Mouse (Mus musculus) embryonic facial prominence, embryonic 14.5 days (tissue): ENCODE results near the gene Mybpc1. TPM values are rescaled to one million over a fixed set of nuclear protein-coding genes. Genes with fewer than 3 reads are reported as not detected.

ENCODE experiments used
- ATAC-seq: fragments of 200-750 bp; cut with Nextera tagmentation; 2 replicates; pipeline ENCODE4 v1.8.0; 2017; ENCODE audit warnings: low read depth, moderate number of reproducible peaks, moderate TSS enrichment
- DNase-seq: peaks from one replicate; pipeline ENCODE4 v3.0.0-alpha.2; 2015; ENCODE audit warnings: low spot score
- H3K27ac ChIP-seq: fragments of 300-500 bp; sonication (generic); replicated peaks from 2 replicates; pipeline ENCODE4 v1.5.1; 2014; ENCODE audit warnings: low read depth, mild to moderate bottlenecking, low read length, moderate library complexity
- H3K27me3 ChIP-seq: fragments of 300-500 bp; sonication (generic); replicated peaks from 2 replicates; pipeline ENCODE4 v1.6.1; 2014; ENCODE audit warnings: low read length; ENCODE audit not compliant: control insufficient read depth, insufficient read depth
- H3K36me3 ChIP-seq: fragments of 300-500 bp; sonication (generic); 2 replicates; pipeline ENCODE4 v1.6.1; 2014; ENCODE audit warnings: low read length, mixed read lengths; ENCODE audit not compliant: control insufficient read depth, insufficient read depth
- H3K4me1 ChIP-seq: fragments of 300-500 bp; sonication (generic); 2 replicates; pipeline ENCODE4 v1.6.1; 2014; ENCODE audit warnings: antibody characterized with exemption, low read length; ENCODE audit not compliant: control insufficient read depth, insufficient read depth
- H3K4me2 ChIP-seq: fragments of 300-500 bp; sonication (generic); 2 replicates; pipeline ENCODE4 v1.6.1; 2014; ENCODE audit warnings: low read depth, mild to moderate bottlenecking, low read length, moderate library complexity, mixed read lengths
- H3K4me3 ChIP-seq: fragments of 300-500 bp; sonication (generic); 2 replicates; pipeline ENCODE4 v1.5.1; 2014; ENCODE audit warnings: low read depth, mild to moderate bottlenecking, low read length
- H3K9ac ChIP-seq: fragments of 300-500 bp; sonication (generic); 2 replicates; pipeline ENCODE4 v1.6.1; 2014; ENCODE audit warnings: low read depth, mild to moderate bottlenecking, low read length, moderate library complexity, mixed read lengths
- H3K9me3 ChIP-seq: fragments of 300-500 bp; sonication (generic); 2 replicates; pipeline ENCODE4 v1.6.1; 2016; ENCODE audit warnings: low read length; ENCODE audit not compliant: control insufficient read depth
- WGBS: fragments of 180-500 bp; shearing (Covaris S2); extraction: QIAGEN DNeasy Blood & Tissue Kit; methylation state at CpG from one replicate; pipeline ENCODE4 v1.1.7; 2014; 5-methylcytosine and 5-hydroxymethylcytosine counted together
- polyA plus RNA-seq: library from polyadenylated mRNA; unstranded; fragments of >200 nt; fragmentation: Nextera tagmentation; extraction: Ambion mirVana; gene quantifications from 2 replicates; pipeline ENCODE4 v1.2.1, GENCODE M21; 2014

The Mybpc1 gene
- polyA plus RNA-seq, result 127 and 218 TPM in 2 replicates

DNA sequence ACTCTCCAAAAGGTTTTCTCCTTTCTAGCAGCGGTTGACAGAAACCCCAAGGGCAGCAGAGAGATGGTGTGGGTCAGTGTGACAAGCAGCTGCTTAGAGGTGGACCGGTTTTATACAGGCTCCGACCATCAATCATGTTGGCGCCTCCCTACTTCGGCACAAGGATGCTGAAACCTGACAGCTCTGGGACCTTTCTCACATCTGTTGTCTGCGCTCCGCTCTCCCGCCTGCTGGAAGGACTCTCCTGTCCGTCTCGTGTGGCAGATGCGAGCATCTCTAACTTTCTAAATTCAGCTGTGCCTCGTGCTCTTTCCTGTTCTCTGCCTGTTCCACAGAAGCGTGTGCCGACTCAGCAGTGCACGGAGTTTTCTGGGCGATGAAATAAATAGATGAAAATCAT is at the start of gene Mybpc1:
Mybpc1 (minus strand) TSS at position 210 of the 400 bp plus-strand sequence.
- H3K4me3 ChIP-seq, result no peak within 1 kb of the TSS
- DNase-seq, result peak; percentile 78
- H3K4me2 ChIP-seq, result peak within 1 kb of the TSS; percentile 3; the same call in 1 of the 2 replicates
- H3K4me1 ChIP-seq, result peaks cover 7% of the 10 kb centered on the region; the same call in 1 of the 2 replicates
- no peak within 1 kb of the TSS for H3K9ac ChIP-seq
- peak; percentile 56 for ATAC-seq
- H3K27me3 ChIP-seq, result no peaks in the 10 kb centered on the region
- H3K9me3 ChIP-seq, result no peaks in the 10 kb centered on the region
- no peaks in the 10 kb centered on the region for H3K36me3 ChIP-seq
- no peak within 1 kb of the TSS for H3K27ac ChIP-seq
- WGBS, result 29% methylated on average over 16 of the region's 16 CpGs

DNA sequence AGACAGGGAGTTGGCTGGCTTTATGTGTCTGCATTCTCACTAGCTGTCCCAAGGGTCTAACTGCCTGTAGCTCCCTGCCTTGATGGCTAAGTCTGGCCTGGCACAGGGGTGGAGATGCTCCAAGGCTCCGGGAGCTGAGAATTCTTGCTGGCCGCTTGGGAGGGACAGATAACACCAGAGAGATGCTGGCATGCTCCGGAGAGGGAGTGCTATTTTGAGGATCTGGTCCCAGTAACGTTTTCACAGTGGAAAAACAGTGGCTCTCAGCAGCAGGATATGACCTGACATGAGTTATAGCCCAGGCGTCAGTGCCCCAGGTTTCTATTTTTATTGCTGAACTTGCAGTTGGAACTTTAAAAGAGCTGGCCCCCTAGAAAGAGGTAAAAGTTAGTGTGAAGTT is 40.5 kb upstream of the Mybpc1 start:
- H3K4me1 ChIP-seq, result no peaks in the 10 kb centered on the region
- H3K27ac ChIP-seq, result no peak overlapping the region
- no peaks in the 10 kb centered on the region for H3K36me3 ChIP-seq
- no peak overlapping the region for H3K4me2 ChIP-seq
- DNase-seq (no peak), ATAC-seq (no peak)
- no peaks in the 10 kb centered on the region for H3K27me3 ChIP-seq
- no peak overlapping the region for H3K4me3 ChIP-seq
- no peaks in the 10 kb centered on the region for H3K9me3 ChIP-seq
- H3K9ac ChIP-seq, result no peak overlapping the region
- WGBS, result 61% methylated on average over 5 of the region's 5 CpGs

DNA sequence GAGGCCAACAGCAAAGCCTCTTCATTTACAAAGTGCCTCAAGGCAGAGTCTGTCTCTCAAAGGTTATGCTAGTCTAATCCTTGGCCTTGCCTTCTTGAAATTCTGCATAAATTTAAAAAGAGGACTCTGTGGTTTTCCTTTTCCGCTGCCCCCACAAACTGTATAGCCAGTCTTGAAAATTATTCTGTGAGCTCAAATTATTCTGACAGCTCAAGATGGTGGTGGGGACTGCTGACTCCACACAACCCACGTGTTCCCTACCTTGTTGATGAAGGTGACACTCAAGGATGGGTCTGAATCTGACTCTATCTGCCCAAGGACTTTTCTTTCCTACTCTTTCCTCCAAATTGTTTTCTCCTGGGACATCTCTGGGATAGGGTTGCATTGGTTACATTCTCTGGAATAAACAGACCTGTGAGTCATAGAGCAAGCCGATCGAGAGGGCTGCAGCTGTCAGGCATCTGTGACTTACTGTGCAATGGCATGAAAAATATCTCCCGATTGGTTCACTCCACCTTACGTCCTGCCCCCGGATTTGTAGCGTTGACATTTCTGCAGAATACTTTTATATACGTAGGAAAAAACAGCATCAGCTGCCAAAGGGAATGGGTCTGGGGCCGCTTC is 26.5 kb upstream of the Mybpc1 start:
- DNase-seq, result peak; percentile 83
- 61% methylated on average over 10 of the region's 10 CpGs for WGBS
- peak; percentile 80; the same call in 1 of the 2 replicates for ATAC-seq

DNA sequence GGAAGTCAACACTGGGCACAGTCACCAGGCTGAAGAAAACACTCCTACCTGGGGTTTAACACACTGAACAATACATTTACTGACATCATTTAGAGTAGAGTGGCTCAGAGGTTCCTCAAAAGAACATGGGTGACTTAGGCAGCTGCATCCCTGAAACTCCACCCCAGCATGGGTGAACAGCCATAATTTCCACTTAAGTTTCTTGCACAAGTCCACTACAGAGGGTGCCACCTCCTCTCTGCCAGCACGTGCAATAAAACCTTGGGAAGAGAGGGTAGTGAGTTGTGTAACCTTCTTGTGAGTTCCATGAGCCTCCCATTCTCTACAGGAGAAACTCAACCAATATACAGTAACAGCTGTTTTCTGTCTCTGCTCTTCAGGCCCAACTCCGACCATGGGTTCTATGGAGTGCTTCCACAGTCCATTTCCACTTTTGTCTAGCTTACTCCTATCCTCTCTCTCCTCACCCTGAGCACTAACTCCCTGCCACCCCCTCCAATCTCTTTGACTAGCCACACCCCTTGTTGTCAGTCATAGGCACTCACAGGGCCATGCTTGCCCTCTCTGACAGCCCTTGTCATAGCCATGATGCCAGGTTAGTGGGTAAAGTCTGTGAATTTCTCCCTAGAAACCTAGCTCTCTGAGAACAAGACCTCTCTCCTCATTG is 25.8 kb upstream of the Mybpc1 start:
- whole genome bisulfite sequencing, result 79% methylated on average over 2 of the region's 2 CpGs
- no peak overlapping the region for H3K27ac ChIP-seq

More for the DNA sequence above, 26.5 kb upstream of the Mybpc1 start:
- Histone ChIP-seq H3K9me3 (no peaks in the 10 kb centered on the region), H3K27me3 (no peaks in the 10 kb centered on the region), H3K4me1 (no peaks in the 10 kb centered on the region), H3K27ac (no peak overlapping the region), H3K36me3 (no peaks in the 10 kb centered on the region), H3K9ac (no peak overlapping the region), H3K4me3 (no peak overlapping the region), H3K4me2 (no peak overlapping the region)

GRCm38 (mm10) chr10:88627052-88627451 is 22.1 kb upstream of the Mybpc1 start:
- WGBS, result 61% methylated on average over 4 of the region's 4 CpGs
- Histone ChIP-seq H3K27ac (no peak overlapping the region), H3K36me3 (no peaks in the 10 kb centered on the region), H3K9ac (no peak overlapping the region), H3K4me2 (no peak overlapping the region), H3K27me3 (no peaks in the 10 kb centered on the region), H3K4me3 (no peak overlapping the region), H3K4me1 (no peaks in the 10 kb centered on the region), H3K9me3 (no peaks in the 10 kb centered on the region)
- DNase-seq (no peak), ATAC-seq (peak; percentile 47; the same call in 1 of the 2 replicates)

More for the DNA sequence above, 25.8 kb upstream of the Mybpc1 start:
- no peaks in the 10 kb centered on the region for H3K9me3 ChIP-seq
- H3K36me3 ChIP-seq, result no peaks in the 10 kb centered on the region
- H3K9ac ChIP-seq, result no peak overlapping the region
- ATAC-seq, result no peak; the same call in 1 of the 2 replicates
- H3K27me3 ChIP-seq, result no peaks in the 10 kb centered on the region
- no peaks in the 10 kb centered on the region for H3K4me1 ChIP-seq
- H3K4me3 ChIP-seq, result no peak overlapping the region
- no peak overlapping the region for H3K4me2 ChIP-seq
- DNase-seq, result no peak

GRCm38 (mm10) chr10:88626176-88626575 is 21.2 kb upstream of the Mybpc1 start:
- Histone ChIP-seq H3K27ac (no peak overlapping the region), H3K4me3 (no peak overlapping the region), H3K9me3 (no peaks in the 10 kb centered on the region), H3K4me1 (no peaks in the 10 kb centered on the region), H3K36me3 (no peaks in the 10 kb centered on the region), H3K9ac (no peak overlapping the region), H3K4me2 (no peak overlapping the region), H3K27me3 (no peaks in the 10 kb centered on the region)
- DNase-seq (no peak), ATAC-seq (no peak)
- 68% methylated on average over 3 of the region's 3 CpGs for WGBS

- no peaks in the 10 kb centered on the region for H3K27me3 ChIP-seq
- DNase-seq (no peak), ATAC-seq (no peak)
- H3K27ac ChIP-seq, result no peak overlapping the region
- no peaks in the 10 kb centered on the region for H3K36me3 ChIP-seq
- 80% methylated on average over 11 of the region's 11 CpGs for WGBS
- no peak overlapping the region for H3K9ac ChIP-seq
- H3K4me2 ChIP-seq, result no peak overlapping the region
- no peak overlapping the region for H3K4me3 ChIP-seq
- no peaks in the 10 kb centered on the region for H3K9me3 ChIP-seq
- H3K4me1 ChIP-seq, result no peaks in the 10 kb centered on the region
Measured at GRCm38 (mm10) chr10:88624300-88624699, 19.3 kb upstream of the Mybpc1 start.

DNA sequence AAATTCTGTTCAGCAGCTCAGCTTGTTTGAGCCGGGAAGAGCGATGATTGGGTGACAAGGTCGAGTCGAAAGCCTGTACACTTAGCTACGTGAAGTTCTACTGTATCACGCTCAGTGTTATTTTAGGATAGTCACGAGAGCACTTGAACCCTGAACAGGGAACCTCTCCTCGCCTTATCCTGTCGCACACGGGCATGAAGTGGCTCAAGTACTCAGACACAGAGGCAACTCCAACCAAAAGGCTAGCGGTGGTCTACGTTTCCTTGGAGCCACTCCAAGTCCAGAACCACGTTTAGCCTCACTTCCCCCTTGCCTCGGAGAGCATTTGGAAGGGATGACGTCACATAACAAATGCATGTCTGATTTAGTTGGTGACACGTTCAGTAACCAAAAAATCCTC is 17.7 kb upstream of the Mybpc1 start:
- no peaks in the 10 kb centered on the region for H3K9me3 ChIP-seq
- no peaks in the 10 kb centered on the region for H3K4me1 ChIP-seq
- no peak for ATAC-seq
- no peaks in the 10 kb centered on the region for H3K27me3 ChIP-seq
- H3K27ac ChIP-seq, result no peak overlapping the region
- 79% methylated on average over 16 of the region's 16 CpGs for WGBS
- no peak overlapping the region for H3K9ac ChIP-seq
- no peak overlapping the region for H3K4me2 ChIP-seq
- no peaks in the 10 kb centered on the region for H3K36me3 ChIP-seq
- no peak for DNase-seq
- H3K4me3 ChIP-seq, result no peak overlapping the region

- Histone ChIP-seq H3K9me3 (no peaks in the 10 kb centered on the region), H3K4me1 (no peaks in the 10 kb centered on the region), H3K27me3 (no peaks in the 10 kb centered on the region), H3K36me3 (no peaks in the 10 kb centered on the region), H3K4me3 (no peak overlapping the region), H3K27ac (no peak overlapping the region), H3K9ac (no peak overlapping the region), H3K4me2 (no peak overlapping the region)
- WGBS, result 90% methylated on average over 3 of the region's 3 CpGs
- DNase-seq (no peak), ATAC-seq (no peak)
Measured at GRCm38 (mm10) chr10:88620809-88621208, 15.9 kb upstream of the Mybpc1 start.
